Mouse (Mus musculus): ENCODE results near the gene Litaf.
A peak's percentile ranks its signal among the peaks of the same experiment; 100 is the strongest.

DNA sequence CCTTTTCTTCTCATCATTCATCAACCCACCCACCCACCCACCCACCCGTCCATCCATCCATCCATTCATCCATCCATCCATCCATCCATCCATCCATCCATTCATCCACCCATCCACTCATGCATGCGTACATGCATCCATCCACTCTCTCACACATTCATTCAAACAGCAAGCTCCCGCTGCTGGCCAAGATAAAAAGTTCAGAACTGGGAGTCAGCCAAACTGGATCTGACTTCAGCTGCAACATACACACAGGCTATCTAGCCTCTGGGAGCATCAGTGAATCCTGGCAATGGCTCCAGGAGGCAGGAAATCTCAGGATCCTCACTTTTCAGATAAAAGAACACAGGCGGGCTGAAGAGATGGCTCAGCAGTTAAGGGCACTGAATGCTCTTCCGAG lies 42.3 kb downstream of the Litaf start:
- TF ChIP-seq CTCF (IDR thresholded peaks at IDR 0.05) = peak; percentile 31
- TF ChIP-seq EP300 (IDR thresholded peaks at IDR 0.05) = no peak
